Comparison of ENCODE assay signal across 8 mouse cellular contexts in genomic region chr16:32643661-32644061, GRCm38 (mm10). TPM values are rescaled to one million over a fixed set of nuclear protein-coding genes. Genes with fewer than 3 reads are reported as not detected.
DNase-seq lines count a peak whose midpoint lies in the region; ATAC-seq lines count a peak whose summit lies in the region.

TSS of gene Tnk2 (plus strand) at chr16:32643874.

- H3K9ac ChIP-seq in hindbrain, embryonic 14.5 days = peak within 1 kb of the TSS; percentile 89

- peaks cover 31% of the 10 kb centered on the region for H3K4me1 ChIP-seq in hindbrain, embryonic 14.5 days (replicated peaks; ENCODE audit: control insufficient read depth, insufficient read depth, low read length)

- peak; percentile 79 for DNase-seq in T-cell, adult 2 months (ENCODE audit: low spot score)
- peak; percentile 92 to 93 for DNase-seq in cerebellum, postnatal 14 days
- DNase-seq in frontal cortex, postnatal 36 days (ENCODE audit: low spot score in 2 of 2) = peak; percentile 80 to 85
- DNase-seq in hindbrain, embryonic 14.5 days (ENCODE audit: low spot score) = peak; percentile 86
- DNase-seq in layer of hippocampus, postnatal 36 days = peak; percentile 86
- DNase-seq in lung, postnatal 36 days = peak; percentile 94
- DNase-seq in right cerebral cortex, adult 2 months (ENCODE audit: low spot score in 2 of 2) = peak; percentile 78 to 84
- DNase-seq in urinary bladder, postnatal 36 days (ENCODE audit: low spot score in 2 of 2) = peak; percentile 84 to 88

- 0% methylated on average over 22 of the region's 40 CpGs for WGBS in hindbrain, embryonic 14.5 days

- peak within 1 kb of the TSS; percentile 87 for H3K27ac ChIP-seq in hindbrain, embryonic 14.5 days

- no peaks in the 10 kb centered on the region for H3K27me3 ChIP-seq in hindbrain, embryonic 14.5 days (ENCODE audit: control insufficient read depth, insufficient read depth, low read length)

- peak within 1 kb of the TSS; percentile 85 for H3K4me2 ChIP-seq in hindbrain, embryonic 14.5 days (replicated peaks)

- ATAC-seq in hindbrain, embryonic 14.5 days (ENCODE audit: low FRiP score) = peak; percentile 84

- peak within 1 kb of the TSS; percentile 93 for H3K4me3 ChIP-seq in hindbrain, embryonic 14.5 days (replicated peaks; ENCODE audit: low read length)

- no peaks in the 10 kb centered on the region for H3K9me3 ChIP-seq in hindbrain, embryonic 14.5 days (ENCODE audit: control insufficient read depth, low read length)

- H3K36me3 ChIP-seq in hindbrain, embryonic 14.5 days (replicated peaks; ENCODE audit: control insufficient read depth, insufficient read depth) = no peaks in the 10 kb centered on the region

RNA-seq across cellular contexts. Expression of gene Tnk2, which starts in this region (rescaled TPM):
- polyA plus RNA-seq in hindbrain, embryonic 14.5 days (2014; fragmentation: Nextera tagmentation; extraction: Ambion mirVana) = 17.4 and 20.0 TPM in 2 replicates
- 100 to 1,000 TPM; 189 to 197 TPM for total RNA-seq in layer of hippocampus, postnatal 36 days (2021)

Comparison
In these comparisons a context has a peak if more than half of its experiments do, and no peak if none do; other contexts are left out.
1. Peak in every context shown above with its lines: DNase-seq, ATAC-seq, H3K4me3 ChIP-seq and H3K27ac ChIP-seq.